Mouse (Mus musculus): Measurements from ENCODE around the gene Itpr2. TPM values are rescaled to one million over a fixed set of nuclear protein-coding genes. Genes with fewer than 3 reads are reported as not detected.

Gene Itpr2
- polyA plus RNA-seq, 1 experiment = 3.6 TPM

DNA sequence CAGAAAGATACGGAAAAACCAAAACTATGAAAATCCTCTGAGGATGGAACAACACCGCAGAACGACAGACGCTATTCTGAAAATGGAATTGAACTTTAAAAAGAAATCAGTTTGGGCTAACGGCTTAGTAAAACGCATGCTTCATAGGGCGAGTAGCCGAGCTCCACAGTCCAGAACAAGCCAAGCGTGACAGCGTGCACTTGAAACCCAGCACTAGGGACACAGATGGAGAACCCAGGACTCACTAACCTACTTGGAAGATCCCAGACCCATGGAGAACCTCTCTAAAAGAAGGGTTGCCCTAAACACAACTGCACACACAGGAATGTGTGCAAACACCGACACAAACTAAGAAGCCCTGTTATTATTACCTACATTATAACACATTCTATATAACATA is 197.9 kb downstream of the Itpr2 start:
- TF ChIP-seq EP300 (IDR thresholded peaks at IDR 0.05; ENCODE audit: insufficient read depth, low read depth, low read length) (no peak), POLR2A (IDR thresholded peaks at IDR 0.05; ENCODE audit: insufficient read depth, low read length) (no peak), CTCF (IDR thresholded peaks at IDR 0.05; ENCODE audit: low read depth, low read length) (no peak)
- Histone ChIP-seq H3K9ac (ENCODE audit: low read depth, poor library complexity, severe bottlenecking) (no peak overlapping the region), H3K9me3 (replicated peaks; ENCODE audit: control insufficient read depth, insufficient read depth, low read length, poor library complexity, severe bottlenecking) (no peaks in the 10 kb centered on the region), H3K27ac (ENCODE audit: insufficient read depth, low read length) (no peak overlapping the region), H3K36me3 (ENCODE audit: control insufficient read depth, insufficient read depth, low read length, poor library complexity, severe bottlenecking) (no peaks in the 10 kb centered on the region), H3K4me3 (ENCODE audit: low read depth, low read length) (no peak overlapping the region), H3K27me3 (ENCODE audit: control insufficient read depth, insufficient read depth, low read length, poor library complexity, severe bottlenecking) (no peaks in the 10 kb centered on the region), H3K4me1 (ENCODE audit: control insufficient read depth, insufficient read depth, low read length) (no peaks in the 10 kb centered on the region)

DNA sequence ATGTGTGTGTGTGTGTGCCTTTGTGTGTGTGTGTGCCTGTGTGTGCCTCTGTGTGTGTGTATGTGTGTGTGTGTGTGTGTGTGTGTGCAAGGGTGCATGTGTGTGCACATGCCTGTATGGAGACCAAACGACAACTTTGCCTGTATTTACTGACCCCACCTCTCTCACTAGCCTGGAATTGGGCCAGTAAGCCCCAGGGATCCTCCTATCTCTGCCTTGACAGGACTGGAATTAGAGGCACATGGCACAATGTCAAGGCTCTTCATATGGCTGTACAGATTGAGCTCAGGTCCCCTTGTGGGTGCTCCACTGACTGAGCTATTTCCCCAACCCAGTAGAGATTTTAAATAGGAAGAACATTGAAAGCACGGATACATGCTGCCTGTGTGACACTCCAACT is 198.7 kb downstream of the Itpr2 start:
- TF ChIP-seq CTCF (IDR thresholded peaks at IDR 0.05; ENCODE audit: low read depth, low read length) (no peak), POLR2A (IDR thresholded peaks at IDR 0.05; ENCODE audit: insufficient read depth, low read length) (no peak), EP300 (IDR thresholded peaks at IDR 0.05; ENCODE audit: insufficient read depth, low read depth, low read length) (no peak)
- Histone ChIP-seq H3K27ac (ENCODE audit: insufficient read depth, low read length) (no peak overlapping the region), H3K9me3 (replicated peaks; ENCODE audit: control insufficient read depth, insufficient read depth, low read length, poor library complexity, severe bottlenecking) (no peaks in the 10 kb centered on the region), H3K4me3 (ENCODE audit: low read depth, low read length) (no peak overlapping the region), H3K36me3 (ENCODE audit: control insufficient read depth, insufficient read depth, low read length, poor library complexity, severe bottlenecking) (no peaks in the 10 kb centered on the region), H3K27me3 (ENCODE audit: control insufficient read depth, insufficient read depth, low read length, poor library complexity, severe bottlenecking) (no peaks in the 10 kb centered on the region), H3K4me1 (ENCODE audit: control insufficient read depth, insufficient read depth, low read length) (no peaks in the 10 kb centered on the region), H3K9ac (ENCODE audit: low read depth, poor library complexity, severe bottlenecking) (no peak overlapping the region)

DNA sequence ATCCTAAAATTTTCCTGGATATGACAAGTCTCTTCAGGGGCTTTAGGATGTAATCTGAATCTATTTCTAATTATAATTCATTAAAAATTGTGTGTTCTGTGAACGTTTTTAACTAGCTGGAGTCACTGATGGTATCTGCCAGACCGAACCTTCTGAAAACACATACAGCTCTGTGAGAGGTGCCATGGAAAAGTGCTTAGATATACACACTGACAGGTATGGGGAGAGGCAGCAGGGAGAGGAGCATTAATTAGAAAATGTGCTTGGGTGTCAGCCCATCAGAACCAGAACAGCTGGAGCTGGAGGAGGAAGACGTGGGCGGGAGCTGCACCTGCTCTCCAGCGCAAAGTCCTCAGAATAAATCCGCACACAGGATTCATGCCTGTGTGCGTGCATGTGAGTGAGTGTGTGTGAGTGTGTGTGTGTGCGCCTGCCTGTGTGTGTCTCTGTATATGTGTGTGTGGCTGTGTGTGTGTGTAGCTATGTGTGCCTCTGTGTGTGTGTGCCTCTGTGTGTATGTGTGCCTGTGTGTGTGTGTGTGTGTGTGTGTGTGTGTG is 199.4 kb downstream of the Itpr2 start:
- no peak overlapping the region for H3K4me3 ChIP-seq (ENCODE audit: low read depth, low read length)
- no peak overlapping the region for H3K27ac ChIP-seq (ENCODE audit: insufficient read depth, low read length)
- no peak for TF ChIP-seq EP300 (IDR thresholded peaks at IDR 0.05; ENCODE audit: insufficient read depth, low read depth, low read length)
- TF ChIP-seq CTCF (IDR thresholded peaks at IDR 0.05; ENCODE audit: low read depth, low read length) = no peak
- TF ChIP-seq POLR2A (IDR thresholded peaks at IDR 0.05; ENCODE audit: insufficient read depth, low read length) = no peak
- no peaks in the 10 kb centered on the region for H3K36me3 ChIP-seq (ENCODE audit: control insufficient read depth, insufficient read depth, low read length, poor library complexity, severe bottlenecking)
- no peaks in the 10 kb centered on the region for H3K27me3 ChIP-seq (ENCODE audit: control insufficient read depth, insufficient read depth, low read length, poor library complexity, severe bottlenecking)
- no peaks in the 10 kb centered on the region for H3K9me3 ChIP-seq (replicated peaks; ENCODE audit: control insufficient read depth, insufficient read depth, low read length, poor library complexity, severe bottlenecking)
- no peak overlapping the region for H3K9ac ChIP-seq (ENCODE audit: low read depth, poor library complexity, severe bottlenecking)
- H3K4me1 ChIP-seq (ENCODE audit: control insufficient read depth, insufficient read depth, low read length) = no peaks in the 10 kb centered on the region

DNA sequence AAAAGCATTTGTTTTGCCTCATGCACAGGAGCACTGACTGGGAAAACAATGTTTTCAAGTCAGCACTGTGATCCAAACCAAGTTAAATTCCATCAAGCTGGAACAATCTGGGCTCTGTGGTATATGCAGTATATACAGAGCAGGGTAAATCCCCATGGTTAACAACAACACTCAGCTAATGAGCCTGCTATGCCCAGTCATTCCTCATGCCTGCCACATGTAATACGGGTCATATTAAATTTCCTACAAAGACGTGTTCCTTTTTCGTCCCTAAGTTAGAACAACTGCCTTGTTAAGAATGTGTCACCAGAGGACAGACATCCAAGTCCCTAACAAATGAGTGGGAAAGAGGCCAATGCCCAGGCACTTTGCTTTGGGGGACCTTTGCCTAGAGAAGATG is 199.9 kb downstream of the Itpr2 start:
- H3K4me3 ChIP-seq (ENCODE audit: low read depth, low read length) = no peak overlapping the region
- H3K9ac ChIP-seq (ENCODE audit: low read depth, poor library complexity, severe bottlenecking) = no peak overlapping the region
- H3K36me3 ChIP-seq (ENCODE audit: control insufficient read depth, insufficient read depth, low read length, poor library complexity, severe bottlenecking) = no peaks in the 10 kb centered on the region
- H3K4me1 ChIP-seq (ENCODE audit: control insufficient read depth, insufficient read depth, low read length) = no peaks in the 10 kb centered on the region
- no peaks in the 10 kb centered on the region for H3K9me3 ChIP-seq (replicated peaks; ENCODE audit: control insufficient read depth, insufficient read depth, low read length, poor library complexity, severe bottlenecking)
- no peak for TF ChIP-seq POLR2A (IDR thresholded peaks at IDR 0.05; ENCODE audit: insufficient read depth, low read length)
- no peak for TF ChIP-seq EP300 (IDR thresholded peaks at IDR 0.05; ENCODE audit: insufficient read depth, low read depth, low read length)
- no peak for TF ChIP-seq CTCF (IDR thresholded peaks at IDR 0.05; ENCODE audit: low read depth, low read length)
- H3K27ac ChIP-seq (ENCODE audit: insufficient read depth, low read length) = no peak overlapping the region
- H3K27me3 ChIP-seq (ENCODE audit: control insufficient read depth, insufficient read depth, low read length, poor library complexity, severe bottlenecking) = no peaks in the 10 kb centered on the region

DNA sequence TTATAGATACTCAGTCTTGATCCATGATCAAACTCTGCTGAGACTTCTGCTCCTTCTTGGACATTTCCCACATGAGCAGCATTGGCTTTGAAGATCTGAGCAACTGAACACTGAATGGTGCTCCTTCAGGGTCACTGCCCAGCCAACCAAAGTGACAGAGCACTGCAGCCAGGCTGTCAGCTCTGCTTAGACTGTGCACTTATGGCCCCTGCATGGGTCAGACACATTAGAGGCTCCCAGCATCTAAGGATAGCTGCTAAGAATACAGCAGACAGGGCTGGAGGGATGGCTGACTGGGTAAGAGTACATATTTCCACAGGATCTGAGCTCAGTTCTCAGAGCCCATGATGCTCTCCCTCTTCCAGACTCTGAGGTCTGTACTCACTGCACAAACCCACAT is 201.1 kb downstream of the Itpr2 start:
- no peak overlapping the region for H3K4me3 ChIP-seq (ENCODE audit: low read depth, low read length)
- H3K27ac ChIP-seq (ENCODE audit: insufficient read depth, low read length) = no peak overlapping the region
- H3K27me3 ChIP-seq (ENCODE audit: control insufficient read depth, insufficient read depth, low read length, poor library complexity, severe bottlenecking) = no peaks in the 10 kb centered on the region
- no peak overlapping the region for H3K9ac ChIP-seq (ENCODE audit: low read depth, poor library complexity, severe bottlenecking)
- no peaks in the 10 kb centered on the region for H3K36me3 ChIP-seq (ENCODE audit: control insufficient read depth, insufficient read depth, low read length, poor library complexity, severe bottlenecking)
- no peaks in the 10 kb centered on the region for H3K4me1 ChIP-seq (ENCODE audit: control insufficient read depth, insufficient read depth, low read length)
- TF ChIP-seq CTCF (IDR thresholded peaks at IDR 0.05; ENCODE audit: low read depth, low read length) = no peak
- TF ChIP-seq POLR2A (IDR thresholded peaks at IDR 0.05; ENCODE audit: insufficient read depth, low read length) = no peak
- TF ChIP-seq EP300 (IDR thresholded peaks at IDR 0.05; ENCODE audit: insufficient read depth, low read depth, low read length) = no peak
- no peaks in the 10 kb centered on the region for H3K9me3 ChIP-seq (replicated peaks; ENCODE audit: control insufficient read depth, insufficient read depth, low read length, poor library complexity, severe bottlenecking)

DNA sequence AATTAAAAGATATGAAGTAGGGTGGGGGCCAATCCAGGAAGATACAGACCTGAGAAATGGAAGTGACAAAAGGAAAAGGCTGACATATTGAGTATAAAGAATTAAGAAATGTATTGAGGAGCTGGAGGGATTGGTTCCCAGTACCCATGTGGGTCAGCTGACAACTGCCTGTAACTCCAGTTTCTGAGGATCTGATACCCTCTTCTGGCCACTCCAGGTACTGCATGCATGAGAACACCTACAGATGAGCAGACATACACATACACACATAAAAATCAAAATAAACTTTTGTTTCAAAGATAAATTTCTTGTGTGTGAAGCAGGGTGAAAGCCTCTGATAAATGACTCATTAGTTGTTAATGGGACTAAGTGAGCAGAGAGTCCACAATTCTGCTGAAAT is 203.3 kb downstream of the Itpr2 start:
- Histone ChIP-seq H3K4me1 (ENCODE audit: control insufficient read depth, insufficient read depth, low read length) (no peaks in the 10 kb centered on the region), H3K27ac (ENCODE audit: insufficient read depth, low read length) (no peak overlapping the region), H3K9ac (ENCODE audit: low read depth, poor library complexity, severe bottlenecking) (no peak overlapping the region), H3K4me3 (ENCODE audit: low read depth, low read length) (no peak overlapping the region), H3K27me3 (ENCODE audit: control insufficient read depth, insufficient read depth, low read length, poor library complexity, severe bottlenecking) (no peaks in the 10 kb centered on the region), H3K36me3 (ENCODE audit: control insufficient read depth, insufficient read depth, low read length, poor library complexity, severe bottlenecking) (no peaks in the 10 kb centered on the region), H3K9me3 (replicated peaks; ENCODE audit: control insufficient read depth, insufficient read depth, low read length, poor library complexity, severe bottlenecking) (no peaks in the 10 kb centered on the region)
- no peak for TF ChIP-seq POLR2A (IDR thresholded peaks at IDR 0.05; ENCODE audit: insufficient read depth, low read length)
- peak; percentile 45 for TF ChIP-seq CTCF (IDR thresholded peaks at IDR 0.05; ENCODE audit: low read depth, low read length)
- TF ChIP-seq EP300 (IDR thresholded peaks at IDR 0.05; ENCODE audit: insufficient read depth, low read depth, low read length) = no peak
